Mouse (Mus musculus) lung, adult 10 weeks (tissue): ENCODE results near the gene Sult2a5. TPM values are rescaled to one million over a fixed set of nuclear protein-coding genes. Genes with fewer than 3 reads are reported as not detected.

ENCODE experiments used
- polyA plus RNA-seq: library from polyadenylated mRNA; stranded (reverse); fragments of 350-450 nt; fragmentation: Illumina TruSeq; extraction: RNeasy Lipid Tissue Mini Kit (QIAGEN cat#74804); gene quantifications from one replicate; pipeline ENCODE4 v1.2.3, GENCODE M21; 2014; ENCODE audit warnings: low read depth, low replicate concordance; ENCODE audit not compliant: insufficient read depth

The Sult2a5 gene
- polyA plus RNA-seq = not detected

DNA sequence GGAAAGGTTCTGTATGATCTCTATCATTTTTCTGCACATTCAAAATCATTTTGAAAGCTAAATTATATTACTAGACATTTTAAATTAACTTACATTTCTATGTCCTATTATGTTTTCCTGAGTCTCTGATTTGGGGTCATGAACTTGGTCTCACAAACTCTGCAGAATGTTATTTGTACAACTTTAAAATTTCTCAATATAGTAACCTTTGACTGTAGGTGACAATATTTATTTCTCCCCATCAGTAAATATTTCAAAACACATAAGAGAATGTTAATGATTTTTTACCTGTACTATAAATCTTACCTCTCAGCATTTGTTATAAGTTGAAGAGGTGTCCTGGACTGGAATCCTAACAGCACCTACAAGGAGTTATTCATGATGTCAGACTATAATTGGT lies at the start of gene Sult2a5:
Sult2a5 (plus strand) TSS at position 301 of the 400 bp plus-strand sequence.

Other genes with a start within 250 kb of the Sult2a5 start
- gene Cabp5, start 225.8 kb upstream of the Sult2a5 start, polyA plus RNA-seq = not detected
- gene Bsph1, start 173.1 kb upstream of the Sult2a5 start, polyA plus RNA-seq = not detected
- gene Bsph2, start 52.9 kb upstream of the Sult2a5 start, polyA plus RNA-seq = not detected
- not detected for gene Sult2a2, start 109.5 kb downstream of the Sult2a5 start, polyA plus RNA-seq
- 0.87 TPM for gene Sult2a1, start 213.4 kb downstream of the Sult2a5 start, polyA plus RNA-seq